Mouse (Mus musculus) urinary bladder, postnatal 25 days (tissue): ENCODE measurements around the gene Ptgds.

ENCODE experiments used
- DNase-seq: peaks from one replicate; pipeline ENCODE4 v3.0.0; 2022; ENCODE audit warnings: low spot score

Ptgds gene

DNA sequence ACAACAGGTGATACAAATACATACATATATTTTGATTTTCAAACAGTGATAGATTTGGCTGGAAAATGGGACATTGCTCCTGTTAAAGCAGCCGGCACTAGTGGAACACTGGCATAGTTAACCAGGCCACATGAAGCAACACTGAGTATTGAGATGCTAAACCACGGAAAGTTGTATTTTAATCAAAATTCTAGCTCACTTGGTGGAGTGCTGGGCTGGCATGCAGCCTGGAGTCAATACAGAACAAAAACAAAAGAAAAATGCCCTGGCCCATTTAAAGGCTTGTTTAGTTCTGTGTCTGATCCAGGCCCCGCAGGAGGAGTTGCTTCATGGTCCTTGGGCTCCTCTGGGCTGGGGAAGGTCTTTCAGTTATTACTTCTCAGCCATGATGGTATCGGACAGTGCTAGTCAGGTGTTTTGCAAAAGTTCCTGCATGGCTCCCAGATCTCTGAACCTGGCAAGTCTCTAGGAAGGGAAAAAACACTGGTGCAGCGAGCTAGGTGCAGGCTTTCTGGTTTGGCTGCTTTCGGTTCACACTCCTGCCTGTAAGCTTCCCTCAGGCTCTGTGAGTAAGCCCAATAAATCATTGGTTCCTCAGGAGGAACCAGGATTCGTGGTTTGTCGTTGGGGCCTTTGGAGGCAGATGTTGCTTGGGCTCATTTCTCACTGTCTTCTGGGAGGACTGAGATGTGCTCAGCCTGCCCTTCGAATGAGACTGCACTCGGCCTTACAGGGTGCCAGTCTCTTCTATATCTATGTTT, 9.9 kb upstream of the Ptgds start:
- DNase-seq, result no peak

DNA sequence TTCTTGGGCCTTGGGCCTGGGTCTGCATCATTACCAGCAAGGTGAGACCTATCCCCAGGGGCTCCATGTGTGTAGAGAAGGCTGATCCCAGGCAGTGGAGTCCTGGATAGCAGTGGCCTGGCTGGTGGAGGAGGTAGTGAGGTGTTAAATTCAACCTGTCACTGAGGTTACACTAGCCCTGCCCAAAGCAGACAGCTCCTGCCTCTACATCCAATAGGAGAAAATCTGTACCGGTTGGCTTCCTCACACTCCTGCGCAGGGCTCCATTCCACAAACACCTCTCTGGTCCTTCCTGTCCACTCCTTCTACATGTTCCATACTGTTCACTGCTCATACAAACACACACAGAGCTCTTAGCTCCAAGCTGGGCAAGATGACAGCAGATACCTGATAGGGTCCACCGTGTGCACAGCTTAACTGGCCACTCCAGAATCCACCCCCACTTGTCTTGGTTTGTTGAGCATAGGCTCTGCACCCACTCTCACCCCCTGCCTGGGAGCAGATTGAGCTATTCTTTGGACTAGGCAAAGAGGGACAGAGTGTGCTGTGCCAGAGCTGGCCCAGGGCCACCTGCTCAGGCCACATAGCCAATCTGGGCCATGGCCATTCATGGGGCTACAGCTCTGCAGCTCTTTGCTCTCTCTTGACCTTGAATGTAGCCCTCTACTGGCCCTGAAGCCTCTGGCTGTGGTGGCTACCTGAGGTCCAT, 8.3 kb upstream of the Ptgds start:
- no peak for DNase-seq

DNA sequence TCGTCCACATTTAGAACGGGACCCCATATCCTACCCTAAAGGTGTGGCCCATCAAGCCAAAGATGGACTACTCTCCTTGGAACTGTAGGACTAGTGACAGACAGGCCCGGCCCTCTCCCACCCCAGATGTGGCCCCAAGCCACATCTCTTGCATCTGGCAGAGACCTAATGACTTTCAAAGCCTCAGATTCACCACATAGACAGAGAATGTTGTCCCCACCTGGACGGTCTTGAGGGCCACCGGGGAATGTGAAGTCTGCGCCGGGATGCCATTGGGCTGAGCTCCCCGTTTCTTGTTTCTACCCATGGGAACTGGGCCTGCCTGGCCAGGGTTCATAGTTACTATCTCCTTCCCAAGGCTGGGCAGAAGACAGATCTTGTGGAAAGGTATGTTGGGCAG, 7.7 kb upstream of the Ptgds start:
- no peak for DNase-seq

DNA sequence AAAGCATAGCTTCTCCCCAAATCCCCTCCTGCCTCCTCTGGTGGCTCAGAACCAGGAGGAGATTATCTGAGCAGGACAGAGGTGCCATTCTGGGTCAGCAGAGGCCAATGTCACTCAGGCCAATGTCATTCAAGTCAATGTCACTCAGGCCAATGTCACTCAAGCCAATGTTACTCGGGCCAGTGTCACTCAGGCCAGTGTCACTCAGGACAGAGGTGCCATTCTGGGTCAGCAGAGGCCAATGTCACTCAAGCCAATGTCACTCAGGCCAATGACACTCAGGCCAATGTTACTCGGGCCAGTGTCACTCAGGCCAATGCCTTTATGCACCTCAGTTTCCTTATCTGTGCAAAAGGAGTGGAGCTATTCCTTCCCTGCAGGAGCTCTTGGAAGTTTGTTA, 2.7 kb upstream of the Ptgds start:
- no peak for DNase-seq

DNA sequence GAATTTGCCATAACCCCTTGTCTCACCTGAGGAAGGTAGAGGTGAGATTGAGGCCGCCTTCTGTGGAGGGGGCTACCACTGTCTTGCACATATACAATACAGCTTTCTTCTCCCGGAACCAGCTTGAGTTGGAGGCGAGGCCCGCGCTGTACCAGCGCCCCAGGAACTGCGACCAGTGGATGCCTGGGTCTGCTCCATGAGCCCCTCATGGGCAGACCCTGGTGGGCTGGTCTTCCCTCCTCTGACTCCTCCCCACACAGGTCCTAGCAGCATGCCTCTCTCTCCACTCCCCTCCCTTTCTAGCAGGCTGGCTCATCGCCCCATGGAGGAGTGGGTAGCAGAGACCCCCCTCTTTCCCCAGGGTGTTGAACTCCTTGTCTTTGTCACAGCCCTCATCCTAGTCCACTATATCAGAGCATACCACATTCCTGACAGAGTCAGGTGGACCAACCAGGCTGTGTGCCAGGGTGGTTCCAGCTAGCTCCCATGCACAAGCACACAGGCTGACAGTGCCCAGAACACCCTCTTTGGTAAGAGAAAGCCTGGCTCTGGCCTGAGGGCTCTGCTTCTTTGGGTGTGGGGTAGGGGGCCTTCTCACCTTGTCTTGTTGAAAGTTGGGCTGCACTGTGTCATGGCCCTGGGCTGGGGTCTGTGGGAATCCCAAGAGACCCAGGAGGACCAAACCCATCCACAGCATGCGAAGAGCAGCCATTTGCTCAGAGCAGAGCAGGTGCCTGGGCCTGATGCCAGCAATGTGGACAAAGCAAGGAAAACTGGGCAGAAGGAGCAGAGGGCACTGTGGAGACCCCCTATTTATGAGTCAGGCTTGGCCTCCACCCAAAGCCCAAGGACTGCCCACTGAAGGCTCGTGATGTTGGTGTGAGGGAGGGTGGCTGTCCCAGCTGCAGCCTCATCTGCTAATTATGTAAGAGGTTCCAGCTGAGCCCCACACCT, 607 bp downstream of the Ptgds start:
- DNase-seq, result no peak

DNA sequence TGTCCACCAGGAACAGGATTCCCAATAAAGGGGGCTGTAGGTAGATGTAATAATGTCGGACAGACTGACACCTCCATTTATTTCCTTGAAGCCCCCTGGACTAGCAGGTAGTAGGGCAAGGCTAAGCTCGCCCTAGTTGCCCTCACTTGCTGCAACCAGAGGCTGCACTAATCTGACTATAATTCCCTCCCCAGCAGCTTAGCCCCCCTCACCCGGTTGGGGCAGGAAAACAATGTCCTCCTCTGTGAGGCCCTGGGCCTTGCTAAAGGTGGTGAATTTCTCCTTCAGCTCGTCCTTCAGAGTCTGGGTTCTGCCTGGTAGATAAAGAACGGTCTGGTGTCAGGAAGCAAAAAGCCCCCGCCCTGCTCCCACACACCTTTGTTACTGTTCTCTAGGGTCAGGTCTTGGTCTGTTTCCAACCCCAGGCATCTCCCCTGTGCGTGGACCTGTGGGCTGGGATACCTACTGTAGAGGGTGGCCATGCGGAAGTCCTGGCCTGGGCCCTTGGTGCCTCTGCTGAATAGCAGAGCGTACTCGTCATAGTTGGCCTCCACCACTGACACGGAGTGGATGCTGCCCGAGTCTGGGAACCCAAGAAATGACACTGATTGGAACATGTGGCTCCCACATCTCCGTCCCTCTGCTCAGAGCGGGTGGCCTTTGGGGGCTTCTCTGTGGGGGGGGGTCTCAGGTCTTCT, 2.1 kb downstream of the Ptgds start:
- DNase-seq, result no peak

DNA sequence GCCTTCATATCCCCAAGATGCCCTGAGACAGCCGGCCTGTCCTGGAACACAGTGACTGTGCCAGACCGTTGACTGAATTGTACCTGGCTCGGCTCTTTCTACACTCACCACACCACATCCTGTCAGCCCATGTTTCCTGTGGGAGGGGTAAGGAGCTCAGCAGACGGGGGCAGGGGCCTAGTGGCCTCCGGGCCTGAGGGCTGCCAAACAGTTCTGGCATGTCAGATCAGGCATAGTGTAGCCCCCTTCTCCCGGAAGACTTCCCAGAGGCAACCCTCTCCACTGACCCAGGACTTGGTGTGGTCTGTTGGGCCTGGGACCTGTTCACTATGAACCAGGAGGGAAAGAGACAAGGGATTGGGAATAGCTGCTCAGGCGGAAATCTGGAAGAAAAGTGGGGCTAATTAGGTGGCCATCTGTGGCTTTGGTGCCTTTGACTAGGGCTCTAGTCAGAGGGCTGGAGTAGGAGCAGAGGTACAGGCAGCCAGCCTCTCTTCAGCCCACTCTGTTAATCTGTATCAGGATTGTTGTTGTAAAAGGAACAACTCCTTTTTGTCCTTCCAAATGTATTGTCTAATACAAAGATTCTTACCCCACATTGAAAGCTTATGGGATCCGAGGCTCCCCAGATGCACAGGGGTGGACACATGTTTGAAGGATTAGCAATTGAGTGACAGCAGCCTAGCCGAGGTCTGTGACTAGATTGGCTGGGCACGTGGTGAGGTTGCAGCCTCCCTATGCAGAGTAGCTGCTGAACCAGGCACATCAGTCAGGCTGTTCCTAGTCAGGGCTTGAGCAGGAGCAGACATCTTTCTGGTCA, 3.8 kb downstream of the Ptgds start:
- no peak for DNase-seq

DNA sequence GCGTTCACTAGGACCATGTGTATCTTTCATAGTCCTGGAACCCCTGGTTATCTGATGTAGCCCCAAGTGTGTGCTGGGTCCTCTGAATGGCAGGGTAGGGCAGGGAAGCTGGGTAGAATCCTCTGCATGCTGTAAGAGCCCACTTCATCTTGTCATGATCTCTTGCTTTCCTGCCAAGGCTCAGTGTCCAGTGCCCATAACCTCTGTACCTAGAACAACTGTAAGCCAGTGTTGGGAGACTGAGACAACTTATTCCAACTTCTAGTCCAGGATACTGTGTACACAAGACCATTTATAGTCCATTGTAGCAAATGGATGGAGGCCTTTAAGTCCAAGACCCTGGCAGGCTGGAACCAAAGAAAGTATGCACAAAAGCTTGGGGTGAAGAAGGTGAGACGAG, 4.6 kb downstream of the Ptgds start:
- no peak for DNase-seq

DNA sequence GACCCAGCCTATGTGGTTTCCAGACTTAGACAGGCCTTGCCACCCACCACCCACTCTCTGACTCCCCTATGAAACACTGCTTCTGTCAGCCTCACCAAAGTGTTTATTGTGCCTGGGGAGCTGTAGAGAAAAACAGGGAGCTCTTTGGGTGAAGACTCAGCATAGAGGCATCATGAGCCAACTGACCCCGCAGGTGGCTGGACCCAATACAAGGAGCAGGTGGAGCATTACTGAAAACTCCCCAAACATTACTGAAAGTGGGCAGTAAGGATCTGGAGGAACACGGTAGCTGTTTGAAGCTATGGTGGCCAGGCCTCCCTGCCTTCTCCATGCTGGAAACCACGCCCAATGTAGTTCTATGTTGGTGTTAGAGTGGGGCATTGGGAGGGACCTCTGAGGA, 6.2 kb downstream of the Ptgds start:
- no peak for DNase-seq

DNA sequence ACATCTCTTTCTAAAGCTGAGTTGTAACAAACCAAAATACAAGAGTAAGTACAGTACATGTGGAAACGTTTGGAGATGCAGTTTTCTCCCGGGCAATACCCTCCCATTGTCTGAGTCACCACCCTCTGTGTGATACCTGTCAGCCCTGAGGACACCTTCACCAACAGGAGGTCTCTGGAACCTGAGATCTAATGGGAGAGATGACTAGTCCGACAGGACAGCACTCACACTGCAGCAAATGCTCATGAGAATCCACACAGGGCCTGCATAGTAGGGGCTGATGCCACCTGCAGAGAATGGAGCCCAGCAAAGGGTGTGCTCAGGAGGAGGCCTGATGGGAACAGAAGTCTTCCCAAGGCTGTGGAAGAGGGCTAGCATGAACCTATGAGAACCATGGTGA, 8.4 kb downstream of the Ptgds start:
- no peak for DNase-seq

DNA sequence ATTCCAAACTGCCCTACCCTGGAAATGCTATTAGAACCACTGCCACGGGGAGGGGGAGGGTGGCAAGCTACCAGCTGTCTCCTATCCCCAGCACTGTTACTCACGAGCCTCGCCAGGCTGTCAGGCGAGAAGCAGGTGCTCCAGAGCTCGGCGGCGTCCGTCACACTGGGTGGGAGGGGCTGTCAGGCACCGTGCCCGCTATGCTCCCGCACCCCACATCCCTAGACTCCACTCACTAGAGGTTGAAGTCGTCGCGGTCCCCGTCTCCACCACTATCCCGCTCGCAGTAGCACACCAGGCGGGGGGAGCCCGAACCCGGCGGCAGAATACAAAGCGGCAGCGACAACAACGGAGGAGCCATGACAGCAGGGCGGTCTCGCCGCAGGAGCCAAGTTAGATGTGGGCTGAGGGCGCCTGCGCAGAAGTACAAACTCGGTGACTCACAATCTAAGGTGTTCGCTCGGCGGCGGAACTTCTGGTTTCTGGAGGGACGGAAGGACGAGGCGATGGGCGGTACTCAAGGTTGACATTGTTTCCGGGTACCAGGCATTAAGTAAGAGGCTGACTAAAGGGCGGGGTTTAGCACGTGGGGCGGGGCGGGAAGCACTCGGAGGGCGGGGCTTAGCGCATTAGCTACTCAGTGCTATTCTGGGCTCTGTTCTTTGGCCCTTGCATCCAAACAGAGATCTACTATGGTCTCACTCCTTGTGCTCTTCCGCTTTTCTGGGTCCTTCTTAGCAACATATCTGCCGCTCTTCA, 9.1 kb downstream of the Ptgds start, which contains the start of gene Paxx:
TSS of gene Paxx (minus strand) at position 544 of the 759 bp plus-strand sequence.
- DNase-seq, result peak; percentile 81

DNA sequence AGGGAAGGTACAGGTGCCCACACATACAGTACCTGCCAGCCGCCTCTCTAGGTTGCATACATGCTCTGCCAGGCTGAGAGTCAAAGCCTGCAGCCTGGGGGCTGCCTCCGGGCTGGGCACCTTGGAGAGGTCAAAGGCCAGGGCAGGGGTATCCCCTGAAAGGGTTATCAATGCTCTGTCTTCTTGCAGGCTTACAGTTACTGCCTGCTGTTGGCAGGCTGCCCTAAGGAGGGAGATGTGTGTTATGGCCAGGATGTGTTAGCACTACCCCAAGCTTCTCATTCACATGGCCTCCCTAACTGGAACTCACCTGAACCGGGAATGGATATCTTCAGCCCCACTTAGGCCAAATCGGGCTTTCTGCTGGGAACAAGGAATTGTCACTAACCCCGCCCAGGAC, 9.7 kb downstream of the Ptgds start:
- DNase-seq, result no peak

DNA sequence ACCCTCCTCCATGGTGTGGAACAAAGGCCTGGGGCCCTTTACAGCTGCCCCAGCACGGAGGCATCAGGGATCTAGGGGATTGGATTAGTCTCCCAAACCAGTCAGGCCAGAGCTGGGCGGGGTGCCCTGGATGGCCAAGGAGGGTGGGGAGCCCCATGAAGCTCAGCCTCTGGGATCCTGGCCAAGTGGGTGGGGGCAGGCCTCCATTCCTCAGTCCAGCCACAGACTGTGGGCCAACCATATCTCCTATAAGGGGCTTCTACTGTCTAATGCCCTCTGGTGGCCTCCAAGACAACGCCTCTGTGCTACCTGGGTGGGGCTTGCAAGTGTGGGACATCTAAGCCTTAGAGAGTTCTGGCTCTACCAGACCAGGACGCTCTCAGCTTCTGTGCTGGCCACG, 10.9 kb downstream of the Ptgds start:
- DNase-seq, result peak; percentile 69

DNA sequence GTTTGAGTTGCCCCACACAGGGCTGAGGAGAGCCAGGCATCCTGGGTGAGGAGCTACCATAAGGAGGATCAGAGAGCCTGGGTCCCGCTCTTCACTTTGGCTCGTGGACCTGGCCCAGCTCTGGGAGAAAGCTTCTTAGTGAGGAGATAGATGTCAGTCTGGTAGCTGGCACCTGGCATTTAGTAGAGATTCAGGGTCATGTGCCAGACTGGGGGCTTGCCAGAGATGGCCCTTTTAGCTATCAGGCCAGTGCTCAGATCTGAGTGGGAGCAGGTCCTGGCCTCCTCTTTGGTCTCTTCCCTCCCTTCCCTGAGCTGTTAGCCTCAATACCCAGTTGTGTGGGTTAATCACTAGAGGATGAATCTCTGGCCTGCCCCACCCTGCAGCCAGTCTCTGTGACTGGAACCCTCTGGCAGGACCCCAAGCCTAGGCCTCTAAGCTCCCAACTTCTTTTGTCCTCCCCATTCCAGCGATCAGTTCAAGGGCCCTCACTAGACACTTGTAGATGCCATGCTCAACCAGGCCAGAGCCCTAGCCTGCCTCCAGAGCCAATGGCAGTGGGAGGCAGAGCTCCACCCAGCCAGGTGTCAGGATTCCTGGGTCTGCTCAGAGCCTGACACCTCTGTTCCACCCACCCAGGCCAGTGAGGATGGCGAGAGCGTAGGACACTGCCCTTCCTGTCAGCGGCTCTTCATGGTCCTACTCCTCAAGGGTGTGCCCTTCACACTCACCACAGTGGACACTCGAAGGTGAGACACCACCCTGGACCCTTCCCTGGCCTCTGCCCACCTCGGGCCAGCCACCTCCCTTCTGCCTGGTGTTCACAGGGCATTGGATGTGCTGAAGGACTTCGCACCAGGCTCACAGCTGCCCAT, 12.6 kb downstream of the Ptgds start:
- DNase-seq, result no peak

DNA sequence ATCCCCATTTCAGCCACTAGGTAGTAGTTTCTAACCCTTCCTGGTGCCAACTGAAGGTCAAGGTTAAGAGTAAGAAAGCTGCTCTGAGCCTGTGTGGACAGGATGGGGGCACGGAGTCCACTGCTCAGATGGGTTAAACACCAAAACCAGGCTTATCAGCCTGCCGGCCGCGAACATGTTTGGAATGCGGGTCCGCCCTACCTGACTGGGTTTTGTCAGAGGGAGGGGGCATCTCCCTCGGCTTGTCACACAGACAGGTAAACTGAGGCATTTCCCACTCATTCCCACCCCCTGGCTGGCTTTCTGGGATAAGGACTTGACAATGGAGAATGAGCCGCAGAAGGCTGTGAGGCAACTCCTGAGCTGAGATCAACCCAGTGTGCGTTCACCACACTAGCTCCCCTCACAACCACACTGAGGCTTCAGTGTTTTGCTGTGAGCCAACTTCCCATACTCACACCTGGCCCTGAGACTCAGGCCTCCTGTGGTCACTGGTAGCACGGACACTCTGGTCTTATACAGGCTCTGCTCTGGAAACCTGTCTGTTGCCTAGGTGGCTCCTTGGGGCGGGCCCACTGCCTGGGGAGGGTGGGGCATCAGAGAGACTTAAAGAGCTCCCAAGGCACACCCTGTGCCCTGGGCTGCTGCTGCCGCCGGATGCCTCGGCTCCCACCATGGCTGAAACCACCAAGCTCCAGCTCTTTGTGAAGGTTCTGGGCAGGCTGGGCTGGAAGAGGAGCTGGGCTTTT, 13.5 kb downstream of the Ptgds start, which contains the start of gene Clic3:
TSS of gene Clic3 (plus strand) at position 634 of the 749 bp plus-strand sequence.
- DNase-seq, result peak; percentile 29

DNA sequence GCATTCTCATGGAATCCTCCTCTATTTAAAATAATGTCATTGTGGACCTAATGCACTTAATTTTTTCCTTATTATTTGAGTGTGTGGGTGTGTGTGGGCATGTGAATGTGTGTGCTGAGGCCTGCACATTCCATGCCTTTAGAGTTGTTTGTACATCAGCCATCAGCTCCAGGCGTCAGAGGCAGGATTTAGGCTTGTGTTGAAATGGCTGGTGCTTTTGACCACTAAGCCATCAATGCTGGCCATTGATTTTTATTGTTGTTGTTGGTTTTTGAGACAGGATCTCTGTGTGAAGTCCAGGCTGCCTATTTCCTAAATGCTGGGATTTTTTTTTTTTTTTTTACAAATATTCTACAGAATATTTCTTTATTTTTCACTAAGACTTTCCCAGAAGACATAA, 16.9 kb downstream of the Ptgds start:
- DNase-seq, result no peak

DNA sequence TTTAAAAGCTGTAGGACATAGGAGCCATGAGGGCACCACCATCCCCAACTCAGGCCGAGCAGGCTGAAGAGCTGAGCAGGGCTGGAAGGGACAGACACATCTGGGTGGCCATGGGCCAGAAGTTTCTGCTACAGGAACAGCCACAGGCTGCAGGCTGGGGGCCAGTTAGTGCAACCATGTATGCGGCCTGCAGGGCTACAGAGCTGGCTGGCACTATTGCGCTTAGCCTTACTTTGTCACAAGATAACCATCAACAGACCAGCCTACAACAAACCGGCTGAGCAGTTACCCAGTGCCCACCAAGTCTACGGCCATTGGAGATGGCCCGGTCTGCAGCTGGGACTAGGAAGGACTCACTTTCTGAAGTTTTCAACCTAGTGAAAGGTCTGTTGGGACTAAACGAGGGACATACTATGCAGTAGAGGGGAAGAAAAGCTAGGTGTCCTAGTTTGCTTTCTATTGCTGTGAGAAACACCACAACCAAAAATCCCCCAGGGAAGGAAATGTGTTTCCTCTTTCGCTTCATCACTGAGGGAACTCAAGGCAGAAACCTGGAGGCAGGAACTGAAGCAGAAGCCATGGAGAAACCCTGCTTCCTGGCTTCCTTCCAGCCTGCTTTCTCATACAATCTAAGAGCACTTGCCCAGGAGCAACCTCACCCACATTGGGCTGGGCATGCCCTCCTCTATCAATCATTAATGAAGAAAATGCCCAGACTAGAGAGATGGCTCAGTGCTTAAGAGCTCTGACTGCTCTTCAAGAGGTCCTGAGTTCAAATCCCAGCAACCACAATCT, 18.8 kb downstream of the Ptgds start:
- no peak for DNase-seq

DNA sequence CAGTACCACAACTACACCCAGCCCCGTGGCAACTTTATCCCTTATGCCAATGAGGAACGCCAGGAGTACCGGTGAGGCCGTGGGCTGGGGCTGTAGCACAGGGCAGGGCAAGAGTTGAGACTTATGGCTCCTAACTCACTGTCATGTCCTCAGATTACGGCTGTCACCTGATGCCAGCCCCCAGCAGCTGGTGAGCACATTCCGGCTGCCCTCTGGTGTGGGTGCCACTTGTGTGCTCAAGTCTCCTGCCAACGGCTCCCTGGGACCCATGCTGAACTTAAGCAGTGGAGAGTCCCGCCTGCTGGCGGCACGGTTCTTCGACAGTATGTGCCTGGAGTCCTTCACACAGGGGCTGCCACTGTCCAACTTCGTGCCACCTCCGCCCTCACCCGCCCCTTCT, 27.2 kb downstream of the Ptgds start:
- no peak for DNase-seq
